Mouse (Mus musculus) liver, embryonic 13.5 days (tissue): ENCODE data around the gene Renbp. TPM values are rescaled to one million over a fixed set of nuclear protein-coding genes. Genes with fewer than 3 reads are reported as not detected.

Experiments used
- ATAC-seq: fragments of 200-750 bp; cut with Nextera tagmentation; 2 replicates; pipeline ENCODE4 v1.8.0; 2017; ENCODE audit warnings: low read depth, mild to moderate bottlenecking, moderate number of reproducible peaks, moderate library complexity
- DNase-seq: peaks from one replicate; pipeline ENCODE4 v3.0.0; 2022
- H3K27ac ChIP-seq: fragments of 300-500 bp; sonication (generic); 2 replicates; pipeline ENCODE4 v1.5.1; 2015; ENCODE audit warnings: moderate library complexity, mild to moderate bottlenecking, inconsistent platforms
- H3K27me3 ChIP-seq: fragments of 300-500 bp; sonication (generic); 2 replicates; pipeline ENCODE4 v1.6.1; 2015; ENCODE audit warnings: mild to moderate bottlenecking, inconsistent platforms
- H3K36me3 ChIP-seq: fragments of 300-500 bp; sonication (generic); 2 replicates; pipeline ENCODE4 v1.6.1; 2015; ENCODE audit warnings: mild to moderate bottlenecking, inconsistent platforms
- H3K4me1 ChIP-seq: fragments of 300-500 bp; sonication (generic); replicated peaks from 2 replicates; pipeline ENCODE4 v1.6.1; 2015; ENCODE audit warnings: inconsistent platforms
- H3K4me2 ChIP-seq: fragments of 300-500 bp; sonication (generic); 2 replicates; pipeline ENCODE4 v1.6.1; 2015; ENCODE audit warnings: inconsistent platforms, mild to moderate bottlenecking, moderate library complexity
- H3K4me3 ChIP-seq: fragments of 300-500 bp; sonication (generic); replicated peaks from 2 replicates; pipeline ENCODE4 v1.5.1; 2015; ENCODE audit warnings: mild to moderate bottlenecking, inconsistent platforms
- H3K9ac ChIP-seq: fragments of 300-500 bp; sonication (generic); 2 replicates; pipeline ENCODE4 v1.6.1; 2015; ENCODE audit warnings: mild to moderate bottlenecking, inconsistent platforms
- H3K9me3 ChIP-seq: fragments of 300-500 bp; sonication (generic); replicated peaks from 2 replicates; pipeline ENCODE4 v1.6.1; 2016; ENCODE audit warnings: inconsistent platforms
- WGBS: fragments of 180-500 bp; shearing (Covaris S2); methylation state at CpG from one replicate; pipeline ENCODE4 v1.1.7; 2015; ENCODE audit not compliant: insufficient replicate concordance; 5-methylcytosine and 5-hydroxymethylcytosine counted together
- polyA plus RNA-seq: library from polyadenylated mRNA; unstranded; fragments of >200 nt; fragmentation: Nextera tagmentation; extraction: Ambion mirVana; gene quantifications from 2 replicates; pipeline ENCODE4 v1.2.1, GENCODE M21; 2015

Renbp gene
- polyA plus RNA-seq, 1 experiment from 2014 or later = 17.5 TPM

- Histone ChIP-seq H3K27ac (no peak overlapping the region), H3K4me1 (peaks cover 5% of the 10 kb centered on the region; the same call in 1 of the 2 replicates), H3K9me3 (no peaks in the 10 kb centered on the region), H3K27me3 (peaks cover 35% of the 10 kb centered on the region), H3K4me2 (no peak overlapping the region), H3K36me3 (no peaks in the 10 kb centered on the region), H3K9ac (no peak overlapping the region), H3K4me3 (no peak overlapping the region)
- WGBS = 34% methylated on average over 6 of the region's 6 CpGs
- ATAC-seq = no peak
- no peak for DNase-seq
Observed at GRCm38 (mm10) chrX:73881463-73881862, 49.2 kb downstream of the Renbp start.

GRCm38 (mm10) chrX:73881036-73881427 is 49.6 kb downstream of the Renbp start:
- Histone ChIP-seq H3K9me3 (no peaks in the 10 kb centered on the region), H3K4me3 (peak overlapping the region; percentile 37), H3K27ac (no peak overlapping the region), H3K36me3 (no peaks in the 10 kb centered on the region), H3K9ac (no peak overlapping the region), H3K4me2 (peak overlapping the region; percentile 50), H3K27me3 (peaks cover 35% of the 10 kb centered on the region), H3K4me1 (peaks cover 5% of the 10 kb centered on the region; the same call in 1 of the 2 replicates)
- ATAC-seq (no peak), DNase-seq (no peak)
- WGBS = 26% methylated on average over 16 of the region's 16 CpGs

- WGBS = 13% methylated on average over 44 of the region's 48 CpGs
- Histone ChIP-seq H3K36me3 (no peaks in the 10 kb centered on the region), H3K27me3 (peaks cover 35% of the 10 kb centered on the region), H3K9ac (no peak overlapping the region), H3K27ac (no peak overlapping the region), H3K9me3 (no peaks in the 10 kb centered on the region), H3K4me1 (peaks cover 5% of the 10 kb centered on the region; the same call in 1 of the 2 replicates), H3K4me3 (peak overlapping the region; percentile 37), H3K4me2 (peak overlapping the region; percentile 50)
- no peak for ATAC-seq
- DNase-seq = no peak
Observed at GRCm38 (mm10) chrX:73880194-73881035, 50.2 kb downstream of the Renbp start.

- Histone ChIP-seq H3K9ac (no peak overlapping the region), H3K4me2 (no peak overlapping the region), H3K9me3 (no peaks in the 10 kb centered on the region), H3K27ac (no peak overlapping the region), H3K27me3 (peaks cover 32% of the 10 kb centered on the region), H3K4me1 (peaks cover 5% of the 10 kb centered on the region; the same call in 1 of the 2 replicates), H3K4me3 (no peak overlapping the region), H3K36me3 (no peaks in the 10 kb centered on the region)
- DNase-seq (no peak), ATAC-seq (no peak)
- 43% methylated on average over 1 of the region's 1 CpGs for WGBS
Observed at GRCm38 (mm10) chrX:73877014-73877413, 53.6 kb downstream of the Renbp start.

- WGBS = 56% methylated on average over 2 of the region's 2 CpGs
- Histone ChIP-seq H3K4me3 (no peak overlapping the region), H3K4me2 (no peak overlapping the region), H3K27me3 (peaks cover 21% of the 10 kb centered on the region), H3K36me3 (no peaks in the 10 kb centered on the region), H3K27ac (no peak overlapping the region), H3K9me3 (no peaks in the 10 kb centered on the region), H3K4me1 (peaks cover 5% of the 10 kb centered on the region; the same call in 1 of the 2 replicates), H3K9ac (no peak overlapping the region)
- ATAC-seq = no peak
- no peak for DNase-seq
Observed at GRCm38 (mm10) chrX:73875881-73876280, 54.8 kb downstream of the Renbp start.

Other genes starting within 250 kb of the Renbp start
- gene Bcap31, start 214.7 kb downstream of the Renbp start, polyA plus RNA-seq = 171 and 180 TPM in 2 replicates
- 7.2 and 7.5 TPM in 2 replicates for gene Abcd1, start 214.3 kb downstream of the Renbp start, polyA plus RNA-seq
- gene Plxnb3, start 173.8 kb downstream of the Renbp start, polyA plus RNA-seq = 0.12 and 0.16 TPM in 2 replicates
- 0.71 and 0.83 TPM in 2 replicates for gene Srpk3, start 156.4 kb downstream of the Renbp start, polyA plus RNA-seq
- gene Idh3g, start 144.0 kb downstream of the Renbp start, polyA plus RNA-seq = 130 and 131 TPM in 2 replicates
- gene Ssr4, start 143.8 kb downstream of the Renbp start, polyA plus RNA-seq = 144 and 157 TPM in 2 replicates
- gene Pdzd4, start 105.9 kb downstream of the Renbp start, polyA plus RNA-seq = 0.06 and 0.07 TPM in 2 replicates
- 0.06 and 0.10 TPM in 2 replicates for gene Avpr2, start 38.7 kb downstream of the Renbp start, polyA plus RNA-seq
- 0.16 and 0.19 TPM in 2 replicates for gene L1cam, start 34.7 kb downstream of the Renbp start, polyA plus RNA-seq
- 4.7 and 4.8 TPM in 2 replicates for gene Arhgap4, start 9.0 kb downstream of the Renbp start, polyA plus RNA-seq
- 129 and 131 TPM in 2 replicates for gene Naa10, start 8.9 kb downstream of the Renbp start, polyA plus RNA-seq
- 34.9 and 38.5 TPM in 2 replicates for gene Hcfc1, start 35.5 kb upstream of the Renbp start, polyA plus RNA-seq
- 25.0 and 27.7 TPM in 2 replicates for gene Irak1, start 93.1 kb upstream of the Renbp start, polyA plus RNA-seq
- gene Opn1mw, start 196.6 kb upstream of the Renbp start, polyA plus RNA-seq = not detected in 2 replicates
- gene Mecp2, start 204.5 kb upstream of the Renbp start, polyA plus RNA-seq = 6.2 and 6.8 TPM in 2 replicates
- gene Tex28, start 237.0 kb upstream of the Renbp start, polyA plus RNA-seq = not detected in 2 replicates
- gene Tktl1, start 246.4 kb upstream of the Renbp start, polyA plus RNA-seq = not detected in 2 replicates